Mouse (Mus musculus) hindbrain, embryonic 15.5 days (tissue): ENCODE measurements around the gene Sprr2a1. TPM values are rescaled to one million over a fixed set of nuclear protein-coding genes. Genes with fewer than 3 reads are reported as not detected.
"Not testable (repeated sequence)": the region's sequence is repeated elsewhere in the genome, so short reads cannot be mapped to it uniquely, and the experiment has no call there.

Experiments
- ATAC-seq: fragments of 200-750 bp; cut with Nextera tagmentation; 2 replicates; pipeline ENCODE4 v1.8.0; 2017; ENCODE audit warnings: low read depth, moderate number of reproducible peaks, moderate TSS enrichment; ENCODE audit not compliant: low FRiP score
- H3K27ac ChIP-seq: fragments of 300-500 bp; sonication (generic); replicated peaks from 2 replicates; pipeline ENCODE4 v1.5.1; 2015; ENCODE audit warnings: mild to moderate bottlenecking, inconsistent platforms
- H3K27me3 ChIP-seq: fragments of 300-500 bp; sonication (generic); 2 replicates; pipeline ENCODE4 v1.6.1; 2015; ENCODE audit warnings: control low read depth, inconsistent platforms
- H3K36me3 ChIP-seq: fragments of 300-500 bp; sonication (generic); 2 replicates; pipeline ENCODE4 v1.6.1; 2015; ENCODE audit warnings: control low read depth, inconsistent platforms
- H3K4me1 ChIP-seq: fragments of 300-500 bp; sonication (generic); replicated peaks from 2 replicates; pipeline ENCODE4 v1.6.1; 2015; ENCODE audit warnings: control low read depth, inconsistent platforms
- H3K4me2 ChIP-seq: fragments of 300-500 bp; sonication (generic); 2 replicates; pipeline ENCODE4 v1.6.1; 2015; ENCODE audit warnings: moderate library complexity, mild to moderate bottlenecking, inconsistent platforms
- H3K4me3 ChIP-seq: fragments of 300-500 bp; sonication (generic); 2 replicates; pipeline ENCODE4 v1.5.1; 2015; ENCODE audit warnings: mild to moderate bottlenecking, inconsistent platforms
- H3K9ac ChIP-seq: fragments of 300-500 bp; sonication (generic); 2 replicates; pipeline ENCODE4 v1.6.1; 2015; ENCODE audit warnings: inconsistent platforms
- H3K9me3 ChIP-seq: fragments of 300-500 bp; sonication (generic); 2 replicates; pipeline ENCODE4 v1.6.1; 2016; ENCODE audit warnings: control low read depth, inconsistent platforms
- WGBS: fragments of 180-500 bp; shearing (Covaris S2); methylation state at CpG from one replicate; pipeline ENCODE4 v1.1.7; 2015; 5-methylcytosine and 5-hydroxymethylcytosine counted together
- polyA plus RNA-seq: library from polyadenylated mRNA; unstranded; fragments of >200 nt; fragmentation: Nextera tagmentation; extraction: Ambion mirVana; gene quantifications from 2 replicates; pipeline ENCODE4 v1.2.1, GENCODE M21; 2015

Sprr2a1 gene
- polyA plus RNA-seq, 1 experiment from 2014 or later = not detected

DNA sequence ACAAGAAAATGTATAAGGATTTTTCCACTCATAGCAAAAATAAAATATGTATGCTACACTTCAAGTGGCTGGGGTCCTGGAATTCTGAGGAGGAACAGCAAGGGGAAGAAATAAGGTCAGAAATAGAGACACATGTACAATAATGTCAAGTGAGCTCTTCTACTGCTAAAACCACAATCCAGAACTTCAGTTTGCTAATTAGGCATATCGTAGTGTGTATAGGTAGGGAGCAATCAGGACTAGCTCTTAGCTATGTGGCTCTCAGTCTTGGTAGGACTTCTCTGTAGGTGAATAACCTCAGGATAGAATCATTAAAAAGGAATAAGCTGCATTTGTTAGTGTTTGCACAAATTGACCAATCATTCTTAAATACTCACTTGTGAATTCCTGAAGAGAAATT lies 23.6 kb downstream of the Sprr2a1 start:
- H3K27ac ChIP-seq, H3K36me3 ChIP-seq, H3K4me1 ChIP-seq, H3K9ac ChIP-seq, H3K4me3 ChIP-seq, H3K27me3 ChIP-seq, H3K9me3 ChIP-seq, H3K4me2 ChIP-seq: not testable (repeated sequence)
- no CpG with 5 or more reads among the region's 1 CpGs for WGBS
- peak; percentile 39; the same call in 1 of the 2 replicates for ATAC-seq

DNA sequence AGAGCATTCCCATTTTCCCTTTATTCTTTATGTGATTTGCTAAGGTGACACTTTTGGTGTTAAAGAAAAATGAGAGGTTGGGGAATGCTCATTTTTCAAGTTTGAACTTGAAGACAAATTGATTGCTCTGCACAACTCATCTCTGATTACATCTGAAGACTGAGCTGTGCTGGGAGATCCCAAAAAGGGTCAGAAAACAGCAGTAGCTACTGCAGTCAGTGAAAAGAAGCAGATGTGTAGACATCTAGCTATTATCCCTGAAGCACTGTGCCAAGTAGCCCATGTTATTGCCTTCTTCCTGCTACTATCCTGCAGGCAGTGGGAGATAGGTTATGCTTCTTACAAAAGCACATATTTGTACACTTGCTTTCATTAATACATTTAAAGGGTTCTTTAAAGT lies 29.2 kb downstream of the Sprr2a1 start:
- not testable (repeated sequence) for H3K9me3 ChIP-seq, H3K4me1 ChIP-seq, H3K9ac ChIP-seq, H3K36me3 ChIP-seq, H3K4me2 ChIP-seq, H3K27ac ChIP-seq, H3K27me3 ChIP-seq, H3K4me3 ChIP-seq
- ATAC-seq = peak; percentile 40; the same call in 1 of the 2 replicates

DNA sequence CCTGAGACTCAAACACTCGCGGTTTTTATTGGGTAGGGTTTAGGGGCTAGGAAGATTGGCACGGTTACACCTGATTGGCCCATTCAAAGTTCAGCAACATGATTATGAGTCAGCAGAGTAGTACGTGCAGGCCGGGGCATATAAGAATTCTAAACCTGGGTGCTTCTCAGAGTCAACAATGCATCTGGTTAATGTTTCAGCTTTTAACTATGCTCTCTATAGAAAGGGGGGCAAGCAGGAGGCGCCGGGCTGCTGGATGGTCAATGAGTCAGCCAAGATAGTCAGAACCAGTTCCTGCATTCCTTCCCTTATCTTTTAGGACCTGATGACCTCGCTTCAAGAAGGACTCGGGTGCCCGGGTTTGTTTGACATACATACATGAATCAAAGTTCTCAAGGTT lies 30.6 kb downstream of the Sprr2a1 start:
- ATAC-seq, H3K4me3 ChIP-seq, H3K27me3 ChIP-seq, H3K4me1 ChIP-seq, H3K36me3 ChIP-seq, H3K9ac ChIP-seq, H3K4me2 ChIP-seq, H3K9me3 ChIP-seq, H3K27ac ChIP-seq: not testable (repeated sequence)
- WGBS = no CpG with 5 or more reads among the region's 10 CpGs

DNA sequence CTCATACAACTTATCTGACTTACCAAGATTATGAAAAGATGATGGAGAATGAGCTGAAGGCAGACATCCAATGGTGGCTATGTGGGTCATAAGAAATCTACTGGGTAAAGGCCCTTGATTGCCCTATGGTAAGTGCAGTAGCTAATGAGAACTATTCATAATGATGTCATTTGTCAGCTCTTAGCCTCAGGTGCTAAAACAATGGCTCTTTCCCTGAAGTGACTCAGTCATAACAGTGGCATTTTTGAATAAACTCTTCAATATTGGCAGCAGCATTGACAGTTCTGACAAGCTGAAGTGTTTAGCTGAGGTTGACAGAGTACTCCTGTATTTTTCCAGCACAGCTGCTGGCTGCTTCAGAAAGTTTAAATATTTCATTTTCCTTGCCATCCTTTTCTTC lies 32.9 kb downstream of the Sprr2a1 start:
- ATAC-seq, H3K4me3 ChIP-seq, H3K9me3 ChIP-seq, H3K9ac ChIP-seq, H3K27me3 ChIP-seq, H3K27ac ChIP-seq, H3K4me1 ChIP-seq, H3K4me2 ChIP-seq, H3K36me3 ChIP-seq: not testable (repeated sequence)

DNA sequence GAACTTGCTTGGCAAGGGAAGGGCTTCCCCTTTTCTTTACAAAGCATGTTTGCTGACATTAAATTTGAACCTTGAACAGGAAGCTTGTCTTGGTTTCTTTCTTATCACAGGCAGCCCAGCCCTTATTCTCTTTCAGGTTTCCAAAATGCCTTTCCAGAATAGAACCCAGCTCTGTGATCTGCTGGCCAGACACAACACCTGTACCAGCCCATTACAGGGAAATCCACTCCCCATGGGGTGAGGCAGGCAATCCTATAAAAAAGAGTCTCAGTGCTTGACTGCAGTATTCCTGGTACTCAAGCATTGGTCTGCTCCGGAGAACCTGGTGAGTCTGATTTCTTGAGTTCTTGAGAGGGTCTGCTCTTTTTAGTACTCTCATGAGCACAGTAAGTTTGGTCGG lies 34.9 kb downstream of the Sprr2a1 start:
- H3K27me3 ChIP-seq, ATAC-seq, H3K27ac ChIP-seq, H3K9me3 ChIP-seq, H3K4me3 ChIP-seq, H3K36me3 ChIP-seq, H3K9ac ChIP-seq, H3K4me1 ChIP-seq, H3K4me2 ChIP-seq: not testable (repeated sequence)
- 94% methylated on average over 1 of the region's 2 CpGs for WGBS

DNA sequence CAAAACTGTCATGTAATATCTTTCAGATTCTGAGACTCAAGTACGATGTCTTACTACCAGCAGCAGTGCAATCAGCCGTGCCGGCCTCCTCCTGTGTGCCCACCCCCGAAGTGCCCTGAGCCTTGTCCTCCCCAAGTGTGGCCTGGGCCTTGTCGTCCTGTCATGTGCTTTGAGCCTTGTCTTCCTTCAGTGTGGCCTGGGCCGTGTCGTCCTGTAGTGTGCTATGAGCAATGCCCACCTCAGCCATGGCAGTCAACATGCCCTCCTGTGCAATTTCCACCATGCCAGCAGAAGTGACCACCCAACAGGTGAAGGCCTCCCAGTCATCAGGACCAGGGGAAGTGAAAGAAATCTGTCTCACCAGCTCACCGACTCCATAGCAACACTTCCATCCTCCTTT lies 38.3 kb downstream of the Sprr2a1 start:
- H3K9ac ChIP-seq, H3K27ac ChIP-seq, H3K4me3 ChIP-seq, H3K27me3 ChIP-seq, H3K4me1 ChIP-seq, H3K36me3 ChIP-seq, H3K4me2 ChIP-seq, H3K9me3 ChIP-seq: not testable (repeated sequence)
- no CpG with 5 or more reads among the region's 8 CpGs for WGBS
- 0 out of 2 replicates have a peak, but pooled peaks have one; percentile 64 for ATAC-seq

DNA sequence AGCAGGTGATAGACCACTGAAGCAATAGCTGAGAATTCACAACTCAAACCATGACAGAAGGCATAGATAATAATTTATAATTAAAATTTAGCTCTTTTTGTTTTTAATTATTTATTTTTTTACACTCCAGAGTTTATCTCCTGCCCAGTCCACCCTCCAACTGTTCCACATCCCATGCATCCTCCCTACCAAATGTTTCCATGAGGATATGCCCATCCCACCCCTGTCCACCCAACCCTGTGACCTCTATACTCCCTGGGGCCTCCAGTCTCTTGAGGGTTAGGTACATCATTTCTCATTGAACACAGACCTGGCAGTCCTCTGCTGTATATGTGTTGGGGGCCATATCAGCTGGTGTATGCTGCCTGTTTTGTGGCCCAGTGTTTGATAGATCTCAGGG lies 42.9 kb downstream of the Sprr2a1 start:
- not testable (repeated sequence) for H3K27ac ChIP-seq, H3K9ac ChIP-seq, H3K9me3 ChIP-seq, H3K36me3 ChIP-seq, H3K27me3 ChIP-seq, H3K4me3 ChIP-seq, H3K4me1 ChIP-seq, H3K4me2 ChIP-seq
- ATAC-seq = peak; percentile 67

DNA sequence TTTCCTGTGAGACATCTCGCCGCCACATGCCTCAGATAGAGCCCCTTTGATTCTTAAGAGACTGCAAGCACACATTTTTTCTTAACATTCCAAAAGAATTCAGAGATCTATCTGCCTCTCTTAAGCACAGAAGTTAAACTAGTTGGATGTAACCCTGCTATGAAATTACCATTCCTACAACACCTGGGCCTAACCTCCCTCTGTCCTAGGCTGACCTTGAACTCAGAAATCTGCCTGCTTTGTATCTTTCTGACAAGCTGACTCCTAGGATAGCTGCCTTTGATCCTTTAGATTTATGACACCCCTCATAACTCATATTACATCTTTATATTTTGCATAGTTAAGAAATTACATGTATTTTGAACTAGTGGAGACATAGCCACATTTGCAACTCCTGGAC lies 47.9 kb downstream of the Sprr2a1 start:
- not testable (repeated sequence) for H3K4me1 ChIP-seq, H3K4me3 ChIP-seq, H3K9ac ChIP-seq, H3K9me3 ChIP-seq, H3K36me3 ChIP-seq, ATAC-seq, H3K27ac ChIP-seq, H3K27me3 ChIP-seq, H3K4me2 ChIP-seq
- WGBS = no CpG with 5 or more reads among the region's 2 CpGs

Other genes with a start within 250 kb of the Sprr2a1 start
- gene Pglyrp3, start 201.2 kb upstream of the Sprr2a1 start, polyA plus RNA-seq = not detected in 2 replicates
- 8.7 and 12.1 TPM in 2 replicates for gene Lor, start 132.7 kb upstream of the Sprr2a1 start, polyA plus RNA-seq
- gene Prr9, start 91.9 kb upstream of the Sprr2a1 start, polyA plus RNA-seq = not detected in 2 replicates
- not detected in 2 replicates for gene Lelp1, start 73.1 kb upstream of the Sprr2a1 start, polyA plus RNA-seq
- gene Sprr2a2, start 121 bp downstream of the Sprr2a1 start, polyA plus RNA-seq = 0.29 TPM in 1 of 2 replicates, not detected in the other
- gene Sprr2a3, start 69.6 kb downstream of the Sprr2a1 start, polyA plus RNA-seq = not detected in 2 replicates
- gene Sprr2b, start 100.8 kb downstream of the Sprr2a1 start, polyA plus RNA-seq = 0.63 TPM in 1 of 2 replicates, not detected in the other
- not detected in 2 replicates for gene Sprr2d, start 123.3 kb downstream of the Sprr2a1 start, polyA plus RNA-seq
- not detected in 2 replicates for gene Sprr2e, start 136.3 kb downstream of the Sprr2a1 start, polyA plus RNA-seq
- gene Sprr2f, start 149.4 kb downstream of the Sprr2a1 start, polyA plus RNA-seq = not detected in 2 replicates
- gene Sprr2h, start 169.9 kb downstream of the Sprr2a1 start, polyA plus RNA-seq = not detected in 2 replicates
- not detected in 2 replicates for gene Sprr2i, start 192.2 kb downstream of the Sprr2a1 start, polyA plus RNA-seq
- gene Sprr2j-ps, start 202.3 kb downstream of the Sprr2a1 start, polyA plus RNA-seq = not detected in 2 replicates
- gene Gm9774, start 213.6 kb downstream of the Sprr2a1 start, polyA plus RNA-seq = 6.2 and 10.3 TPM in 2 replicates
- not detected in 2 replicates for gene Sprr2k, start 216.8 kb downstream of the Sprr2a1 start, polyA plus RNA-seq
- gene Sprr1b, start 223.0 kb downstream of the Sprr2a1 start, polyA plus RNA-seq = not detected in 2 replicates
- not detected in 2 replicates for gene Sprr3, start 242.9 kb downstream of the Sprr2a1 start, polyA plus RNA-seq